In genomic region chr2:118336084-118336483, GRCm38 (mm10) we compare ENCODE assay signal across 9 mouse cellular contexts. TPM values are rescaled to one million over a fixed set of nuclear protein-coding genes. Genes with fewer than 3 reads are reported as not detected.
A peak's percentile ranks its signal among the peaks of the same experiment; 100 is the strongest.
DNase-seq lines count a peak whose midpoint lies in the region; ATAC-seq and TF ChIP-seq lines count a peak whose summit lies in the region.
"Had no signal": no experiment of that assay in that cellular context is flagged by ENCODE, and none has a peak within 500 bp of the region (broad histone marks: within the 10 kb centered on the region; RNA-seq: fewer than 3 reads in every experiment).

No protein-coding gene starts in this region.

- no peak overlapping the region for H3K4me3 ChIP-seq in hindbrain, embryonic 11.5 days (ENCODE audit: low read depth, low read length)
- H3K4me3 ChIP-seq in hindbrain, embryonic 14.5 days (replicated peaks; ENCODE audit: low read length), result no peak overlapping the region
- H3K4me3 ChIP-seq in cortical plate, adult 2 months (ENCODE audit: insufficient read depth, low read length), result no peak overlapping the region
- H3K4me3 ChIP-seq in stomach, postnatal 0 days (ENCODE audit: low read depth, low read length), result no peak overlapping the region
- no peak overlapping the region for H3K4me3 ChIP-seq in forebrain, embryonic 10.5 days

- TF ChIP-seq EP300 in stomach, postnatal 0 days (optimal IDR thresholded peaks at IDR 0.05), result no peak

- H3K4me2 ChIP-seq in hindbrain, embryonic 11.5 days (replicated peaks; ENCODE audit: low read depth, low read length), result no peak overlapping the region
- no peak overlapping the region for H3K4me2 ChIP-seq in hindbrain, embryonic 14.5 days (replicated peaks)
- no peak overlapping the region for H3K4me2 ChIP-seq in stomach, postnatal 0 days (replicated peaks; ENCODE audit: low read depth)

- H3K9me3 ChIP-seq in hindbrain, embryonic 11.5 days (ENCODE audit: control insufficient read depth, low read length), result no peaks in the 10 kb centered on the region
- no peaks in the 10 kb centered on the region for H3K9me3 ChIP-seq in hindbrain, embryonic 14.5 days (ENCODE audit: control insufficient read depth, low read length)
- no peaks in the 10 kb centered on the region for H3K9me3 ChIP-seq in stomach, postnatal 0 days (ENCODE audit: control insufficient read depth, low read length)
- no peaks in the 10 kb centered on the region for H3K9me3 ChIP-seq in forebrain, embryonic 10.5 days

- no peak for ATAC-seq in hindbrain, embryonic 11.5 days (ENCODE audit: low FRiP score)
- ATAC-seq in hindbrain, embryonic 14.5 days (ENCODE audit: low FRiP score), result no peak
- no peak for ATAC-seq in stomach, postnatal 0 days (ENCODE audit: low FRiP score, low TSS enrichment)

- no peak overlapping the region for H3K27ac ChIP-seq in hindbrain, embryonic 11.5 days (ENCODE audit: low read depth, low read length)
- no peak overlapping the region for H3K27ac ChIP-seq in hindbrain, embryonic 14.5 days
- H3K27ac ChIP-seq in cortical plate, adult 2 months (ENCODE audit: insufficient read depth, low read length), result no peak overlapping the region
- no peak overlapping the region for H3K27ac ChIP-seq in stomach, postnatal 0 days (replicated peaks)
- no peak overlapping the region for H3K27ac ChIP-seq in forebrain, embryonic 10.5 days

- no peak for TF ChIP-seq POLR2A in cortical plate, adult 2 months (IDR thresholded peaks at IDR 0.05; ENCODE audit: extremely low read depth, insufficient read depth, low read length)

- H3K27me3 ChIP-seq in hindbrain, embryonic 11.5 days (ENCODE audit: control insufficient read depth, insufficient read depth, low read length), result no peaks in the 10 kb centered on the region
- no peaks in the 10 kb centered on the region for H3K27me3 ChIP-seq in hindbrain, embryonic 14.5 days (ENCODE audit: control insufficient read depth, insufficient read depth, low read length)
- no peaks in the 10 kb centered on the region for H3K27me3 ChIP-seq in stomach, postnatal 0 days (ENCODE audit: control insufficient read depth, insufficient read depth, low read length)
- H3K27me3 ChIP-seq in forebrain, embryonic 10.5 days (ENCODE audit: poor library complexity, severe bottlenecking), result no peaks in the 10 kb centered on the region

- H3K9ac ChIP-seq in hindbrain, embryonic 11.5 days (ENCODE audit: low read depth, low read length), result no peak overlapping the region
- H3K9ac ChIP-seq in hindbrain, embryonic 14.5 days, result no peak overlapping the region
- no peak overlapping the region for H3K9ac ChIP-seq in stomach, postnatal 0 days (ENCODE audit: low read length)

- no peaks in the 10 kb centered on the region for H3K4me1 ChIP-seq in hindbrain, embryonic 11.5 days (replicated peaks; ENCODE audit: control insufficient read depth, insufficient read depth, low read length)
- no peaks in the 10 kb centered on the region for H3K4me1 ChIP-seq in hindbrain, embryonic 14.5 days (replicated peaks; ENCODE audit: control insufficient read depth, insufficient read depth, low read length)
- H3K4me1 ChIP-seq in cortical plate, adult 2 months (ENCODE audit: control insufficient read depth, insufficient read depth, low read length), result no peaks in the 10 kb centered on the region
- H3K4me1 ChIP-seq in stomach, postnatal 0 days (replicated peaks; ENCODE audit: control insufficient read depth, insufficient read depth), result no peaks in the 10 kb centered on the region
- no peaks in the 10 kb centered on the region for H3K4me1 ChIP-seq in forebrain, embryonic 10.5 days

- DNase-seq in hindbrain, embryonic 11.5 days (ENCODE audit: low spot score), result peak; percentile 28
- no peak for DNase-seq in hindbrain, embryonic 14.5 days (ENCODE audit: low spot score)
- peak; percentile 4 to 33 for DNase-seq in spleen, postnatal 36 days (ENCODE audit: low spot score in 2 of 2)
- no peak for DNase-seq in spleen, postnatal 4 days (ENCODE audit: low spot score in 2 of 2)
- no peak for DNase-seq in stomach, postnatal 0 days (ENCODE audit: low spot score)
- no peak for DNase-seq in forebrain, embryonic 10.5 days (ENCODE audit: extremely low spot score, low spot score)
- no peak for DNase-seq in right cerebral cortex, postnatal 4 days
- DNase-seq: adrenal gland, adult 2 months had no signal

- no peaks in the 10 kb centered on the region for H3K36me3 ChIP-seq in hindbrain, embryonic 11.5 days (ENCODE audit: control insufficient read depth, insufficient read depth, low read length)
- no peaks in the 10 kb centered on the region for H3K36me3 ChIP-seq in hindbrain, embryonic 14.5 days (replicated peaks; ENCODE audit: control insufficient read depth, insufficient read depth)
- no peaks in the 10 kb centered on the region for H3K36me3 ChIP-seq in stomach, postnatal 0 days (ENCODE audit: control insufficient read depth, insufficient read depth, low read length)
- no peaks in the 10 kb centered on the region for H3K36me3 ChIP-seq in forebrain, embryonic 10.5 days (replicated peaks)

- 45% methylated on average over 2 of the region's 2 CpGs for WGBS in hindbrain, embryonic 11.5 days
- WGBS in hindbrain, embryonic 14.5 days, result 50% methylated on average over 2 of the region's 2 CpGs
- WGBS in stomach, postnatal 0 days, result 27% methylated on average over 2 of the region's 2 CpGs
- 55% methylated on average over 2 of the region's 2 CpGs for WGBS in forebrain, embryonic 10.5 days

- peak; percentile 8; the same call in 1 of the 2 replicates for TF ChIP-seq CTCF in cortical plate, adult 2 months (IDR thresholded peaks at IDR 0.05; ENCODE audit: extremely low read depth, insufficient read depth, low read length)
- peak; percentile 62 for TF ChIP-seq CTCF in stomach, postnatal 0 days (IDR thresholded peaks at IDR 0.05; ENCODE audit: low read depth)

RNA-seq across cellular contexts. Expression of gene Gpr176, which starts 37.1 kb away (rescaled TPM):
- polyA plus RNA-seq in hindbrain, embryonic 11.5 days (2014; fragmentation: Nextera tagmentation; extraction: Ambion mirVana), result 0.59 and 0.82 TPM in 2 replicates
- 7.7 and 10.3 TPM in 2 replicates for polyA plus RNA-seq in hindbrain, embryonic 14.5 days (2014; fragmentation: Nextera tagmentation; extraction: Ambion mirVana)
- 4.1 and 4.3 TPM in 2 replicates for polyA plus RNA-seq in cortical plate, adult 2 months (2012; rRNA removed)
- 0.28 and 0.39 TPM in 2 replicates for polyA plus RNA-seq in stomach, postnatal 0 days (2015; fragmentation: Nextera tagmentation; extraction: Ambion mirVana)
- 0.04 and 0.17 TPM in 2 replicates for polyA plus RNA-seq in forebrain, embryonic 10.5 days (2016; fragmentation: Nextera tagmentation; extraction: Ambion mirVana)

RNA-seq across cellular contexts. Expression of gene Eif2ak4, which starts 52.3 kb away (rescaled TPM):
- polyA plus RNA-seq in hindbrain, embryonic 11.5 days (2014; fragmentation: Nextera tagmentation; extraction: Ambion mirVana), result 11.0 and 11.7 TPM in 2 replicates
- 9.1 and 9.5 TPM in 2 replicates for polyA plus RNA-seq in hindbrain, embryonic 14.5 days (2014; fragmentation: Nextera tagmentation; extraction: Ambion mirVana)
- polyA plus RNA-seq in cortical plate, adult 2 months (2012; rRNA removed), result 18.7 and 20.3 TPM in 2 replicates
- 4.9 and 5.0 TPM in 2 replicates for polyA plus RNA-seq in stomach, postnatal 0 days (2015; fragmentation: Nextera tagmentation; extraction: Ambion mirVana)
- 14.0 and 14.2 TPM in 2 replicates for polyA plus RNA-seq in forebrain, embryonic 10.5 days (2016; fragmentation: Nextera tagmentation; extraction: Ambion mirVana)

Comparison
In these comparisons a context has a peak if more than half of its experiments do, and no peak if none do; other contexts are left out.
1. DNase-seq: peak in hindbrain, embryonic 11.5 days (single experiment) and spleen, postnatal 36 days (2 of 2); none in hindbrain, embryonic 14.5 days (single experiment), spleen, postnatal 4 days (0 of 2), stomach, postnatal 0 days (single experiment), forebrain, embryonic 10.5 days (single experiment) and right cerebral cortex, postnatal 4 days (single experiment).